Mouse (Mus musculus) ES-Bruce4 (cell line): ENCODE data around the gene Gm10300.

Experiments
- CTCF ChIP-seq: IDR thresholded peaks from one replicate; pipeline ENCODE4 v1.8.1; 2011; ENCODE audit warnings: low read depth, low read length
- POLR2A ChIP-seq: IDR thresholded peaks from one replicate; pipeline ENCODE4 v1.8.1; 2011; ENCODE audit warnings: low read length; ENCODE audit not compliant: insufficient read depth

DNA sequence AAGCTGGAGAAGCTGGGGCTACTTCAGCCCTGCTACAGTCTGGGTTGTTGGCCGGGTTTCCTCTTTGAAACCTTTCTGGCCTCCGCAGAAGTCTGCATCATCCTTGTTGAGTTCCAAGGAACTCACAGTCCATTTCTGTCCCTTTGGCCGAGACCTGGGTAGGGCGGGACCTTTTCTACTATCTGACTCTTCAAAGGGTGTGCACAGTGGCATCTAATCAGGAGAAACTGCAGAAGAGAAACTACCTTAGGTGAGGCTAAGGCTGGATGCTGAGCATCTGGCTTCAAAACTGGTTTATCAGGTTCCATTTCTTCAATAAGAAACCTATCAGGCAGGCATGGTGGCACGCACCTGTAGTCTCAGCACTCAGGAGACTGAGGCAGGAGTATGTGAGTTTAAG is 9.9 kb upstream of the Gm10300 start:
- no peak for TF ChIP-seq POLR2A
- no peak for TF ChIP-seq CTCF
